Mouse (Mus musculus): Measurements from ENCODE around the gene Nop9. TPM values are rescaled to one million over a fixed set of nuclear protein-coding genes. Genes with fewer than 3 reads are reported as not detected.

The Nop9 gene
- polyA plus RNA-seq, 1 experiment from 2014 or later, result 18.6 TPM

Other genes starting within 250 kb of the Nop9 start
- not detected in 2 replicates for gene Cpne6, start 235.2 kb upstream of the Nop9 start, polyA plus RNA-seq (2015; fragmentation: Nextera tagmentation; extraction: Ambion mirVana)
- gene Nrl, start 220.7 kb upstream of the Nop9 start, polyA plus RNA-seq (2015; fragmentation: Nextera tagmentation; extraction: Ambion mirVana), result not detected in 2 replicates
- gene Pck2, start 205.4 kb upstream of the Nop9 start, polyA plus RNA-seq (2015; fragmentation: Nextera tagmentation; extraction: Ambion mirVana), result 41.2 and 42.5 TPM in 2 replicates
- 62.0 and 64.7 TPM in 2 replicates for gene Dcaf11, start 185.7 kb upstream of the Nop9 start, polyA plus RNA-seq (2015; fragmentation: Nextera tagmentation; extraction: Ambion mirVana)
- gene A730061H03Rik, start 185.3 kb upstream of the Nop9 start, polyA plus RNA-seq (2015; fragmentation: Nextera tagmentation; extraction: Ambion mirVana), result 2.0 and 3.2 TPM in 2 replicates
- gene Fitm1, start 170.1 kb upstream of the Nop9 start, polyA plus RNA-seq (2015; fragmentation: Nextera tagmentation; extraction: Ambion mirVana), result 0.74 and 2.0 TPM in 2 replicates
- 114 TPM in 2 replicates for gene Psme1, start 167.6 kb upstream of the Nop9 start, polyA plus RNA-seq (2015; fragmentation: Nextera tagmentation; extraction: Ambion mirVana)
- gene Emc9, start 160.4 kb upstream of the Nop9 start, polyA plus RNA-seq (2015; fragmentation: Nextera tagmentation; extraction: Ambion mirVana), result 22.5 and 25.8 TPM in 2 replicates
- gene Psme2, start 154.6 kb upstream of the Nop9 start, polyA plus RNA-seq (2015; fragmentation: Nextera tagmentation; extraction: Ambion mirVana), result 177 and 181 TPM in 2 replicates
- 9.5 and 9.7 TPM in 2 replicates for gene Rnf31, start 154.0 kb upstream of the Nop9 start, polyA plus RNA-seq (2015; fragmentation: Nextera tagmentation; extraction: Ambion mirVana)
- gene Irf9, start 142.1 kb upstream of the Nop9 start, polyA plus RNA-seq (2015; fragmentation: Nextera tagmentation; extraction: Ambion mirVana), result 15.9 and 17.2 TPM in 2 replicates
- gene Rec8, start 127.7 kb upstream of the Nop9 start, polyA plus RNA-seq (2015; fragmentation: Nextera tagmentation; extraction: Ambion mirVana), result 2.9 and 3.1 TPM in 2 replicates
- gene Ipo4, start 109.7 kb upstream of the Nop9 start, polyA plus RNA-seq (2015; fragmentation: Nextera tagmentation; extraction: Ambion mirVana), result 23.4 and 24.6 TPM in 2 replicates
- gene Gm49378, start 107.8 kb upstream of the Nop9 start, polyA plus RNA-seq (2015; fragmentation: Nextera tagmentation; extraction: Ambion mirVana), result 0.71 and 1.0 TPM in 2 replicates
- gene Tm9sf1, start 101.9 kb upstream of the Nop9 start, polyA plus RNA-seq (2015; fragmentation: Nextera tagmentation; extraction: Ambion mirVana), result 46.8 and 49.6 TPM in 2 replicates
- gene Tssk4, start 95.5 kb upstream of the Nop9 start, polyA plus RNA-seq (2015; fragmentation: Nextera tagmentation; extraction: Ambion mirVana), result 0.15 and 0.16 TPM in 2 replicates
- 14.1 and 16.8 TPM in 2 replicates for gene Mdp1, start 85.2 kb upstream of the Nop9 start, polyA plus RNA-seq (2015; fragmentation: Nextera tagmentation; extraction: Ambion mirVana)
- gene Gmpr2, start 73.8 kb upstream of the Nop9 start, polyA plus RNA-seq (2015; fragmentation: Nextera tagmentation; extraction: Ambion mirVana), result 20.9 and 22.8 TPM in 2 replicates
- gene Nedd8, start 73.6 kb upstream of the Nop9 start, polyA plus RNA-seq (2015; fragmentation: Nextera tagmentation; extraction: Ambion mirVana), result 212 and 230 TPM in 2 replicates
- gene Tinf2, start 63.9 kb upstream of the Nop9 start, polyA plus RNA-seq (2015; fragmentation: Nextera tagmentation; extraction: Ambion mirVana), result 17.8 and 20.1 TPM in 2 replicates
- gene Tgm1, start 31.8 kb upstream of the Nop9 start, polyA plus RNA-seq (2015; fragmentation: Nextera tagmentation; extraction: Ambion mirVana), result 2.8 and 3.1 TPM in 2 replicates
- 11.3 and 12.4 TPM in 2 replicates for gene Rabggta, start 23.4 kb upstream of the Nop9 start, polyA plus RNA-seq (2015; fragmentation: Nextera tagmentation; extraction: Ambion mirVana)
- gene Dhrs1, start within 50 bp of the Nop9 start, polyA plus RNA-seq (2015; fragmentation: Nextera tagmentation; extraction: Ambion mirVana), result 40.9 and 43.5 TPM in 2 replicates
- gene Cideb, start 12.8 kb downstream of the Nop9 start, polyA plus RNA-seq (2015; fragmentation: Nextera tagmentation; extraction: Ambion mirVana), result 74.1 and 86.9 TPM in 2 replicates
- 0.38 and 0.40 TPM in 2 replicates for gene Ltb4r2, start 15.7 kb downstream of the Nop9 start, polyA plus RNA-seq (2015; fragmentation: Nextera tagmentation; extraction: Ambion mirVana)
- 14.2 and 16.4 TPM in 2 replicates for gene Ltb4r1, start 20.3 kb downstream of the Nop9 start, polyA plus RNA-seq (2015; fragmentation: Nextera tagmentation; extraction: Ambion mirVana)
- gene Adcy4, start 38.4 kb downstream of the Nop9 start, polyA plus RNA-seq (2015; fragmentation: Nextera tagmentation; extraction: Ambion mirVana), result 1.9 and 2.4 TPM in 2 replicates
- 15.4 and 16.4 TPM in 2 replicates for gene Ripk3, start 43.2 kb downstream of the Nop9 start, polyA plus RNA-seq (2015; fragmentation: Nextera tagmentation; extraction: Ambion mirVana)
- 0.71 TPM in 2 replicates for gene Nfatc4, start 77.5 kb downstream of the Nop9 start, polyA plus RNA-seq (2015; fragmentation: Nextera tagmentation; extraction: Ambion mirVana)
- 2.7 and 2.9 TPM in 2 replicates for gene Nynrin, start 108.3 kb downstream of the Nop9 start, polyA plus RNA-seq (2015; fragmentation: Nextera tagmentation; extraction: Ambion mirVana)
- gene Cbln3, start 138.7 kb downstream of the Nop9 start, polyA plus RNA-seq (2015; fragmentation: Nextera tagmentation; extraction: Ambion mirVana), result 0.26 TPM in 2 replicates
- gene Khnyn, start 139.3 kb downstream of the Nop9 start, polyA plus RNA-seq (2015; fragmentation: Nextera tagmentation; extraction: Ambion mirVana), result 10.9 and 12.8 TPM in 2 replicates
- gene Sdr39u1, start 154.6 kb downstream of the Nop9 start, polyA plus RNA-seq (2015; fragmentation: Nextera tagmentation; extraction: Ambion mirVana), result 11.9 and 14.6 TPM in 2 replicates
- 0.67 TPM in 2 replicates for gene Cma1, start 199.0 kb downstream of the Nop9 start, polyA plus RNA-seq (2015; fragmentation: Nextera tagmentation; extraction: Ambion mirVana)
- gene Cma2, start 205.3 kb downstream of the Nop9 start, polyA plus RNA-seq (2015; fragmentation: Nextera tagmentation; extraction: Ambion mirVana), result not detected in 2 replicates

Data from liver, embryonic 16.5 days (tissue).